Mouse (Mus musculus) heart, adult 2 months (tissue): Measurements from ENCODE around the gene Acot10.

Experiments used
- CTCF ChIP-seq: fragments of 200-600 bp; IDR thresholded peaks from 2 replicates; pipeline ENCODE4 v1.8.1; 2022; ENCODE audit warnings: antibody characterized with exemption, mild to moderate bottlenecking, moderate library complexity
- EP300 ChIP-seq: fragments of 200-500 bp; IDR thresholded peaks from 2 replicates; pipeline ENCODE4 v1.6.1; 2011; ENCODE audit warnings: low read depth, low read length, control low read depth; ENCODE audit not compliant: insufficient read depth
- POLR2A ChIP-seq: fragments of 200-500 bp; IDR thresholded peaks from 2 replicates; pipeline ENCODE4 v1.6.1; 2011; ENCODE audit warnings: mild to moderate bottlenecking, low read depth, low read length, control low read depth; ENCODE audit not compliant: insufficient read depth

DNA sequence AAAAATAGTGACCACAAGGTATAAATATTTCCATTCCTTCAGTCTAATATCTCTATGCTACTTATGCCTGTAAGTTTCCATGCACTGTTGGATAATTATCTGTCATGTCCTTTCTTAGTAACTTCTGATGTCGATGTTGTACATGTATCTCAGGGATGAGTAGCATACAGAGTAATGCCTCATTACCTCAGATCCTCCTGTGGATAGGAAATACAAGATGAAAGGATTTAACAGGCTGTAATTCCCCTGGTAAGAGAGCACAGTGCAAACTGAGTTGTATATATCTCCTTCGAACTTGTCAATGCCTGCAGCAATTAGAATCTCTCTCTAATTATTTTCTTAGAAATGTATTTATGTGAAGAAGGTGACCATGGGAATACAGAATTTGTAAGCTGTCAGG, 16.2 kb upstream of the Acot10 start:
- no peak for TF ChIP-seq CTCF
- no peak for TF ChIP-seq EP300
- no peak for TF ChIP-seq POLR2A
